Mouse (Mus musculus) layer of hippocampus, adult 18-20 months (tissue): Measurements from ENCODE around the gene Clic1. TPM values are rescaled to one million over a fixed set of nuclear protein-coding genes. Genes with fewer than 3 reads are reported as not detected.
A peak's percentile ranks its signal among the peaks of the same experiment; 100 is the strongest.

Source experiments
- DNase-seq, 2 experiments: peaks; one replicate each; pipeline ENCODE4 v3.0.0; 2022; ENCODE audit warnings: low spot score in 2 of 2
- total RNA-seq, 2 experiments: library from RNA; stranded (reverse); gene quantifications; 2 replicates each; pipeline ENCODE4 v1.2.3; 2021

Clic1 gene
- total RNA-seq, 2 experiments from 2014 or later: 7.7 to 8.3 TPM

GRCm38 (mm10) chr17:35088825-35089644 lies 39.3 kb downstream of the Clic1 start, which contains the start of gene Abhd16a:
TSS of gene Abhd16a (plus strand) at chr17:35089263.
- DNase-seq: peak; percentile 92 to 96

GRCm38 (mm10) chr17:35090166-35090932 lies 40.6 kb downstream of the Clic1 start:
- no peak for DNase-seq

GRCm38 (mm10) chr17:35092403-35093198 lies 42.8 kb downstream of the Clic1 start:
- DNase-seq: no peak

GRCm38 (mm10) chr17:35094475-35095365 lies 45.0 kb downstream of the Clic1 start:
- no peak for DNase-seq

GRCm38 (mm10) chr17:35096597-35096996 lies 46.8 kb downstream of the Clic1 start:
- no peak for DNase-seq

GRCm38 (mm10) chr17:35097164-35097655 lies 47.4 kb downstream of the Clic1 start:
- DNase-seq: peak in 1 of 2 experiments; percentile 60

GRCm38 (mm10) chr17:35100196-35100765 lies 50.5 kb downstream of the Clic1 start:
- no peak for DNase-seq

GRCm38 (mm10) chr17:35101161-35101560 lies 51.4 kb downstream of the Clic1 start:
- no peak for DNase-seq

- no peak for DNase-seq
Observed at GRCm38 (mm10) chr17:35102299-35102698, 52.5 kb downstream of the Clic1 start.

GRCm38 (mm10) chr17:35103221-35103690 lies 53.5 kb downstream of the Clic1 start:
- no peak for DNase-seq

GRCm38 (mm10) chr17:35104079-35104478 lies 54.3 kb downstream of the Clic1 start:
- DNase-seq: no peak

- no peak for DNase-seq
Observed at GRCm38 (mm10) chr17:35104754-35105153, 55.0 kb downstream of the Clic1 start.

GRCm38 (mm10) chr17:35105740-35106389 lies 56.1 kb downstream of the Clic1 start:
- peak in 1 of 2 experiments; percentile 40 for DNase-seq

- DNase-seq: no peak
Observed at GRCm38 (mm10) chr17:35106522-35106921, 56.8 kb downstream of the Clic1 start.

GRCm38 (mm10) chr17:35108097-35108496 lies 58.3 kb downstream of the Clic1 start, which contains the start of gene Ly6g5c:
TSS of gene Ly6g5c (plus strand) at chr17:35108279.
- DNase-seq: no peak
